Mouse (Mus musculus): ENCODE results near the gene Camkk2.

Gene Camkk2

DNA sequence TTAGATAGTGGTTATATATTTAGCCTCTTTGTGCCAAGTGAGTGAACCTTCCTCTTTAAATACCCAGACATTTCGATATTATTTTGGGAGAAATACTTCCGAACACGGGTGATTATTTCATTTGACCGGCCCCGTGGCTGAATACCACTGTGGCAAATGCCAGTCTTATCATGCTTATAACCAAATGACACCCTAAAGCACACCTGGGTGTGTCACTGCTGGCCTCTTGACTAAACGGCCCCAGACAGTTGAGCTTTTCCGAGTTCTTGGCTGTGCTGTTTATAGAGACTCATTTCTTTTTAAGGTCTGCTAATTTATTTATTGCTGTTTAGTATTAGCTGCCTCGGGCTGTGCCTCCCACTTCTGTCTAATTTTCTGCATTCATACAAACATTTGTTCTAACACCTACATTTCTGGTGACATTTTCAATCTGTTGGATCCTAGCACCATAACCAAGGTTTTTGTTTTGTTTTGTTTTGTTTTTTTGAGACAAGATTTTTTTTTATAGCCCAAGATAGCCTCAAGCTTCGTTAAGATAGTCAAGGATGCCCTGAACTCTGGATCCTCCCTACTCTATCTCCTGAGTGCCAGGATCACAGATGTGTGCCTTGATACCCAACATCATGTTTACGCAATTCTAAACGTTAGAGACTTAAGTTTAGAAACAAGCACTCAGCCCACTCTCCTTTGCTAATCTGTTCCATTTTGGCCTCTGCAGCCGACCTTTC, 78.9 kb downstream of the Camkk2 start:
- no peak for DNase-seq (ENCODE audit: low read depth, low spot score)

DNA sequence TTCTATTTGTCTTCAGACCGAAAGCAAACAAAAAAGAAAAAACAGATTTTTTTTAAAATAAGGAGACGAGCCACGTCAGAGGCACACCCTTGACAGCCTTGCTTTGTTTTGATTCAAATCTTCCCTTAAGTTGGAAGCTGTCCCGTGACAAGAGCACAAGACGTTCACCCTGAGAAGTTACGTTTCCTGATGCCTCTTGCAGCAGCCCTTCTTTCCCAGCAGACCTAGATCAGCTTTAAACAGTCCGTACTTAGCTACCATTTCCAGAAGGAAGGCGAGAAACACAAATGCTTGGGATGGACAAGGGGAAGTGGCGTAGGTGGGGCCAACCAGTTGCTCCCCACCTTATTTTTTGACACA, 80.5 kb downstream of the Camkk2 start:
- DNase-seq (ENCODE audit: low read depth, low spot score): no peak

DNA sequence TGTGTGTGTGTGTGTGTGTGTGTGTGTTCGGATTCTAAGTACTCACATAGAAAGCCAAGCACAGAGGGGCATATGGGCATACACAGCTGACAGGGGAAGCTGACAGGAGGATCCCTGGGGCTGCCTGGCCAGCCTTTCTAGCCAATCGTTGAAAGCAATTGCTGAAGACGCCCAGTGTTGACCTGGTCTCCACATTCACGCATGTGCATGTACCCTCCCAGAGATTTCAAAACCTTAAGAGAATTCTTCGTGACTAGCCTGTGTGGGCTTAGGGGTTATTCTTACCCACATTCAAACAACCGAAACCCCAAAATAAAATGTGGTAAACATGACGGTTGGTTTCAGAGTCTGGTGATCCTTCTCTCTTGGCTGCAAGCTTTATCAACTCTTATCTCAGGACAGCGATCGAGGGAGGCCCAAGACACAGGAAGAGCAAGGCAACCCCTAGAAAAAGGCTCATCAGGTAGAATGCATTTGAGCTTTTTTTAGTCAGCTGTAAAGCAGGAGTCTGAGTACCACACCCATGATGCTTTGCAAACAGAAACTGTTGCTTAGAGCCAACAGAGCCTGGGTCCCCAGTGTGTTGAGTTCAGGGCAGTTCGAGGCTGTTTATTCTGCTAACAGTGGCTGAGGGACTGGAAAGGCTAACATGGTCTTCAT, 81.0 kb downstream of the Camkk2 start:
- DNase-seq (ENCODE audit: low read depth, low spot score): no peak

DNA sequence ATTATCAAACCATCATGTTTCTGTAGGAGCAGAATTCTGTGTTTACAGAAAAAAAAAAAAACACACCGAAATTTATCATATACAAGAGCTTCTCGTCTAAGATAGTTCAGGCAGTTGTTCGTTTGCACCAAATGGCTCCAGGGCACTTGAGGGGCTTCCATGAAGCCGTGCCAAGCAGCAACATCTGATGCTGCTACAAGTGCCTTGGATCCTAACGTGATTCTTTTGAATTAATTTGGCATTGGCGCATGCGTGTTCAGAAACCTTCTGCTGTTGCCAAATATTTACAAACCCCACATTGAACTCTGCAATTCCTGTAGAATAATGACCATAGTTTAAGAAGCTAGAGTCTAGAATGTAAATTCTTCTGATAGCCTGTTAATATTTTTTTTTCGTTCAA, 83.7 kb downstream of the Camkk2 start:
- no peak for DNase-seq (ENCODE audit: low read depth, low spot score)

DNA sequence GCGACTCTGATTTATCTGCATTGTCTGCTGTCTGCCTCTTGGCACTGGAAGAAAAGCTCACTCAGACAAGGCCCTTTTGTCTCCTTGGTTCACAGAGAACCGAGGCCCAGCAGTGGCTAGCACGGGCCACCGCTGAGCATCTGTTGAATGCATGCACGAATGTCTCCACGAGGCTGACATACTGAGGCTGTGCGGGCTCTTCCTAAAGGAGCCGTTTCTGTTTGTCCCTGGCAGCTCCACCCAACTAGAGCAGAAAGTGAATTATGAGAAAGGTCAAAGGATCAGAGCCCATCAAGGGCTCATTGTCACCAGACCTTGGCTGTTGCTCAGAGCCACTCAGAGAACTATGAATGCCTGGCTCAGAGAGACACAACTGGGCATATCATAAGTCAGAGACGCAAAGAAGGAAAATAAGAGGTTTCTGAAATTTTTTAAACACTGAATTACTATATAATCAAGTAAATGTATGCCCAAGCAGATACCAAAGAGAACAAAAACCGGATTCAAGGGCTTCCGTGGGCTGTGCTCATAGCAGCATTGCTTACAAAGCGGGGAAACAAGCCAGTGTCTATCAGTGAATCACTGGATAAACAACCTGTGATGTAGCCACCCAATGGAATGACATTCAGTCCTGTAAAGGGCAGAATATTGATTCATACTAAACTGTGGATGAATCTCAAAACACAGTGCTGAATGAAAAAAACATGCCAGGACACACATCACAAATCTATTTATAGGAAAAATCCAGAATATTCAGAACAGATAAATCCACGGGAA, 85.6 kb downstream of the Camkk2 start:
- no peak for DNase-seq (ENCODE audit: low read depth, low spot score)

DNA sequence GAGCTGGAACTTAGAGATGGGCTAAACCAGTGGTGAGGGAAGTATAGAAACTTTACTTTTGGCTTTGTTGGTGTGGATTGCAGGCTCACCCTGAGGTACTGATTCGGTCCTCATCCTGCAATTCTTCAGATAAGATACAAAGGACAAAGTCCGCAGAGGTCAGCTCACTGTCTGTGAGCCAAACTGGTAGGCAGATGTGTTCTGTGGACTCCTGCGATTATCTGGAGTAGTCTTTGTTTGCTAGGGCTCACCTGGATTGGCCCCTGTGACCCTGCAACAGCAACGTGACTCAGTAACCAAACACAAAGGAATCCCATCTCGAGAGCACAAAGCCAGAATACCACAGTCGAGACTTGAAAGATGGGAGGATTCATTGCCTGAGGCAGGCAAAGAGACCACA, 88.7 kb downstream of the Camkk2 start:
- DNase-seq (ENCODE audit: low read depth, low spot score): no peak

DNA sequence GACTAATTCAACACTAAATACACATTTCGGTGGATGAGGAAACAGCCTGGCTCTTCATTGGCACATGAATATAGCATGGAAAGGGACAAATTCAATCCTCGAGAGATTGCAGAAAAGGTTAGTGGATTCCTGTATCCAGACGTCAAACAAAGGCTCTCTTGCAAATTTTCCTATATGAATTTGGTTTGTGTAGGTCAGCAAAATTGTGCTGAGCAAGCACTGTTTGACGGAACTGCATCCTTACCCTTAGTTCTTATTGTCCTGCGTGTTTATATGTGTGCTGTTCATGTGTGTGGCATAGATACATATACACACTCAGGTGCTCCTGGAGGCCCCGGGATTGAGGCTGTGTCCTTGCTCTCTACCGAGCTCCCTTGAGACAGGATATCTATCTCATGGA, 90.1 kb downstream of the Camkk2 start:
- DNase-seq (ENCODE audit: low read depth, low spot score): no peak

DNA sequence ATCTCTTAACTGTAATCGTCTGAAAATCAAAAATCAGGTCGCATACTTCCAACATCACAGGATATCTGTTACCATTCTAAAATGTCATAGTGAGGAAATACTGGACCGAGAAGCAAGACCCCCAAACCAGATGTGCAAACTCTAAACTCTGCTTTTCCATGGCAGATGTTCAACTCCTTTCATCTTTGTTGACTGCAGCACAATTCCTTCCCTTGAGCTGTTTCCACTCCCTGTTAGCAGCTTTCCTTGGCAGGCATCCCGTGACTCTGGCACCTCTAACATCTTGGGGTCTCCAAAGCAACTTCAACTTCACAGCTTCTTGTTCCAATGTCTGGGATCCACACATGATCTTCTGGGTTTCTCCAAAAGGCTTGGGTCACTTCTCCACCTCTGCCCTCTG, 91.8 kb downstream of the Camkk2 start:
- no peak for DNase-seq (ENCODE audit: low read depth, low spot score)

DNA sequence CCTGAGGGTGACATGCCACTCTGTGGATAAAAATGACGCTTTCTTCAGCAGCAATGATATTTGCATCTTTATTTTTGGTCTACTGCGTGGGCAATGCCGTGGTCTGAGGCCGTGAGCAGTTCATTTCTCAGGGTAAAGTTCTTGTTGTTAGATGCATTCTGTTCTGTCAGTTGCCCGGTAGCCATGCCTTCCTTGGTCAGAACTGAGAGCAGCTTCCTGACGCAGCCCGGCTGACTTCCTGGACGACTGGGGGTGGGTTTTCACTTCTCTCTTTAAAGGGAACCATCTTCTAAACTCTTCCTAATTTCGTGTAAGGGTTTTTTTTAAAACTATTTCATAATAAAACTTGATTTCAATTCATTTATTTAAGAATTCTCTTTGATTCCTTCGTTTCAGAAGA, 95.3 kb downstream of the Camkk2 start:
- no peak for DNase-seq (ENCODE audit: low read depth, low spot score)

DNA sequence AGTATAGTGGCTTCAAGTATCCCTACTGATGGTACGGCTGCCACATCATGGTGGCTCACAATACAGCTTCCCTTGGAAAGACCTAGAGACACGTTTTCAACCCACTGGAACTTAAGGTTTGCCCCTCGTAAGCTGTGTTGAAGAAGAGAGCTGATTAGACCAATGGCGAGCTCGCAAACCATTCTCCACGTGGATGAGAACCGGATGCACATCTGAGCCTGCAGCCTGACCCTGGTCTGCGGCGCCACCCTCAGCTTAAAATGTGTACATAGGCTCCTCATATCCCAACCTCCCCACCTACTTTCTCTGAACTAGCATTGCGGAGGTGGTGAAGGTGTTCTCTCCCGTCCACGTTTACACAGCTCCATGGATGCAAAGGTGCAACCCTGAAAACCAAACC, 97.9 kb downstream of the Camkk2 start:
- no peak for DNase-seq (ENCODE audit: low read depth, low spot score)
